Mouse (Mus musculus) ZHBTc4 (cell line): ENCODE measurements around the gene Cd72.

Experiments used
- DNase-seq: peaks from one replicate; pipeline ENCODE4 v3.0.0-alpha.2; 2011; ENCODE audit warnings: low read depth, low spot score

Gene Cd72

GRCm38 (mm10) chr4:43454041-43454836, at the start of gene Cd72:
Gene Cd72 (minus strand): TSS chr4:43454628.
- DNase-seq: no peak

- no peak for DNase-seq
Observed at GRCm38 (mm10) chr4:43503506-43503905, 49.1 kb upstream of the Cd72 start.

DNA sequence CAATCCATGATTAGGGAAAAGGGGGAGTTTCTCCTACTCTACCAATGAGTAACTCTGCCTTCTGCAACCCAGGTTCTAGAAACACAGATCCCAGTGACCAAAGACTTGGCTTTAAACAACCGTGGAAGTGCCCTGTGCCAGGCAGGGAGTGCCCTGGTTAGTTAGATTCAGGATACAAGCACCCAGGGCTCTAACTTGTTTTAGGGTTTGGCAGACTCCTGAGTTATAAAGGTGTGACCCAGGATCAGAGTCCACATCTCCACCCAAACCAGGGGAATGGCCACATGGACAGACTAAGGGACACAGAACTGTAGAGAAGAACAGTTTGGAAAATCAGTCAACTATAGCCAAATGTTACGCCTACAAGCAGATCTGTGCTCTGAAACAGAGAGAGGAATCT, 48.6 kb upstream of the Cd72 start:
- DNase-seq: no peak

DNA sequence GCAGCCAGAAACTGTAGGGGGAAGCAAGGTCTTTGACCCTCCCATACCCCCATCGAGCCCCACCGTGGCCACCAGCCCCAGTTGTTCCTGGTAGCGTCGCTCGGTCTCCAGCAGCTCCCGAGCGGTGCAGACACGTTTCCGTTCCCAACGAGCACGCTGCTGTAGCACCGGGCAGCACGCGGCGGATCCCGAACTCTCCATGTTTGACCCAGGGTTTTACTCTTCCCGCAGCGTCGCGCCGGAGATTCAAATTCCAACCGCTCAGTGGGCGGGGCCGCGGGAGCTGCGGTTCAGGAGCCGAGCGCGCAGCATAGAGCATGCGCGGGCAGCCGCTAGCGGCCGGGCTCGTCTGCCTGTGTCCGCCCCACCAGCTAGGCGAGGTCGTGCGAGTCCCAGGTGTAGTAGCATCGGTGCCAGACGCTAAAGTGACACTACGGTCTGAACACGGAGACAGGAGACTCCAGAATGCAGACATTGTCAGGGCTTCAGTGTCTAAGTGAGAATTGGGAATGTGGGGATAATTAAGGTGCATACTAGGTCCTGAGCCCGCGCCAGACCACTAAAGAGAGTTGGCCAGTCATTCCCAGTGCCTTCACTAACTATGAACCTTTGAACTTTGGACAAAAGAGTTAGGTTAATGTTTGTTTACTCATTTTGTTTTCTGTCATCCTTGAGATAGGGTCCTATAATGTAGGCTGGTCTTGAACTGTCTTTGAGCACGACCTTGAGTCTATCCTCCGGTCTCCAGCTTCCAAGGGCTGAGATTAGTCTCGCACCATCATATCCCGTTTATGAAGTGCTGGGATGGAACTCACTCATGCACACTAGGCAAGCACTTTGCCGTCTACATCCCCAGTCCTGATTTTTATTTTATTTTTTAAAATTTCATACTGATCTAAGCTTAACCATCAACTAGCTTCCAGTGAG, 45.2 kb upstream of the Cd72 start, which contains the start of gene Arhgef39:
Gene Arhgef39, minus strand, starts transcription at position 289 of the 927 bp plus-strand sequence.
- DNase-seq: peak; percentile 95

GRCm38 (mm10) chr4:43498983-43499382, 44.6 kb upstream of the Cd72 start:
- peak; percentile 81 for DNase-seq

DNA sequence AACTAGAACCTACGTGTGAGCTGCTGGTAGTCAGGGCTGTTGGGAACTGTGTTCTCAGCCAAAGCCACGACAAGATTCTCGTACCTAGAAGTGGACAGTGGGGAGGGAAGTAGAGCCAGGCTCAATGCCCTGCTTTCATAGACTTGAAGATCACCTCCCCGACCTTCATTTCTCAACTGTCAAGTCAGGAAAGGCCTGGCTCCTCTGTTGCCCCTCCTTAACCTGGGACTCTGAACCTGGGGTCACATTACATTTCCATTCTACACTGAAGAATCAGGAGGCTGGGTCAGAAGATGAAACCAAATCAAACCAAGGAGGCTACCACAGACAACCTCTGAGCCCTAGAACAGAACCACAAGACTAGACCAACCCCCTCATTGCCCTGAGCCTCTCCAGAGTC, 43.5 kb upstream of the Cd72 start:
- DNase-seq: no peak

- no peak for DNase-seq
Observed at GRCm38 (mm10) chr4:43497405-43497804, 43.0 kb upstream of the Cd72 start.

DNA sequence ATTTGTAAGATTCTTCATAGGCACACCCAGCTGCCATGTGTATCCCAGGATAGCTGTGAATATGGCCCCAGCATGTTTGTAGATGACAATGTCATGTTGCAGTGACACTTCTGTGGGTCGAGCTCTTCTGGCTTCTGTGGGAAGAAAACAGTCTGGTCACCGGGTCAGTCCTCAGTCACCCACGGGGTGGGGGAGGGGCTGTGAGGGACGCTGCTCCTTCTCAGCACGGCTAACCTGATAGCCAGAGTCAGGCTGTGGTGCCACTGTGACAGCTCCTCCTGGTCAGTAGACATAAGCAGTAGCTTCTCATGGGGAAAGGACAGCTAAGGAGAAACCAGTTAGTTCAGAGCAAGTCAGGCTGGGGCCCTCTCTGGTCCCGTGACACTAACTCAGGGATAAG, 42.2 kb upstream of the Cd72 start:
- no peak for DNase-seq

DNA sequence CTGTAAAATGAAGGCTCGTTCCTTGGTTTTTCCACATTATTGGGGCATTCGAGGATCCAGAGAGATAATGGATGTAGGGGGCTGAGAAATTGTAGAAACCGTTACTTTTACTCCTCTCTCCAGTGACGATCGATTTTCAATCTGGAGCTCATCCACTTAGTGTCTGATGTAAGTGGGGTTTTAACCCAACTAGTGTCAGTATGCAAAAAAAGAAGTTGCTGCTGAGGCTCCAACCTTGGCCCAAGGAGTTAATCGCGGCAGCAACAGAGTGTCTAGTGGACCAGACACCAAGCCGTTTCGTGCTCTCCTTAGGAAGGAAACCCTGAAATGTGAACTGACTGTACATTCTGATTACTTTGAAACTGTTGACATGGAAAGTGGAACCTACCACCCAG, 39.4 kb upstream of the Cd72 start:
- no peak for DNase-seq

DNA sequence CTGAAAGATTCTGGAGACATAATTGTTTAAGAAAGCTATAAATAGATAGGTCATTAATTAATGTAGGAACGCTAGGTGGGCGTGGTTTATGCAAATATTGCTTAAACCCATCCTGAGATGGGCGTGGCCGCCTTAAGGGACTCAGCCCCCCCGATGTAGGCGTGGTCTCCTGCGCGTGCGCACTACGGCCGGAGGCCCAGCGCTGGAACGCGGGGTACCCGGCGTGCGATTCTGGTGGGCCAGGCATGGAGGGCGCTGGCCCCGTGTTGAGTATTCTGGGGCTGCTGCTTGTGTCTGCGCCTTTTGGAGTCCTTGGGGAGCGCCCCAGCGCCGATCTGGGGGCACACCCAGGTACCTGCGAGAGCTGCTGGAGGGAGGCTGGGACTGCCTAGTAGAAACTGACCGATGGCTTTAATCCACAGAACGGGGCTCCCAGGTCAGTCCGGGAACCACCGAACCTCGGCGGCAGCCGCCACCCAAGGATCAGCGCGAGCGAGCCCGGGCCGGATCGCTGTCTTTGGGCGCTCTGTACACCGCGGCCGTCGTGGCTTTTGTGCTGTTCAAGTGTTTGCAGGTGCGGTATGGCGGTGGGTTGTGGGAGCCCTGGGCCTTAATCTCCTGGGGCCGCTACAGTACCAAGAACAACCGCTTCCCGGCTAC, 38.9 kb upstream of the Cd72 start:
- peak; percentile 92 for DNase-seq

DNA sequence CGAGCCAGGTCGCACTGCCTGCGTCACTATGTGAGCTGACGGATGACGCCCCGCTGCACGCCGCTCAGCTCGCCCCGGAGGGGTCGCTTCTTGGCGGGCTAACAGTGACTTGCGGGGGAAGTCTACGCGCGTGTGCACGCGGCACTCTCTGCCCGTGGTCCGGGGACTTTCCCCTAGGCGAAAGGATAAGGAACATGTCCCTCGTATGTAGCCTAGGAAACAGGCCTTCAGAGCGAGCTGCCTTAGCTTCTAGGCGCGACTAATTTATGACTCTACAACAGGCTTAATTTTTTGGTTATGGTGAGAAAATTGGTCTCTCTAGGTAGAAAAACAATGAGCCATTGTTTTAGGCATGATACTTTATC, 38.4 kb upstream of the Cd72 start, which contains the start of gene Ccdc107:
Gene Ccdc107, plus strand, starts transcription at position 80 of the 365 bp plus-strand sequence.
- DNase-seq: peak; percentile 99

DNA sequence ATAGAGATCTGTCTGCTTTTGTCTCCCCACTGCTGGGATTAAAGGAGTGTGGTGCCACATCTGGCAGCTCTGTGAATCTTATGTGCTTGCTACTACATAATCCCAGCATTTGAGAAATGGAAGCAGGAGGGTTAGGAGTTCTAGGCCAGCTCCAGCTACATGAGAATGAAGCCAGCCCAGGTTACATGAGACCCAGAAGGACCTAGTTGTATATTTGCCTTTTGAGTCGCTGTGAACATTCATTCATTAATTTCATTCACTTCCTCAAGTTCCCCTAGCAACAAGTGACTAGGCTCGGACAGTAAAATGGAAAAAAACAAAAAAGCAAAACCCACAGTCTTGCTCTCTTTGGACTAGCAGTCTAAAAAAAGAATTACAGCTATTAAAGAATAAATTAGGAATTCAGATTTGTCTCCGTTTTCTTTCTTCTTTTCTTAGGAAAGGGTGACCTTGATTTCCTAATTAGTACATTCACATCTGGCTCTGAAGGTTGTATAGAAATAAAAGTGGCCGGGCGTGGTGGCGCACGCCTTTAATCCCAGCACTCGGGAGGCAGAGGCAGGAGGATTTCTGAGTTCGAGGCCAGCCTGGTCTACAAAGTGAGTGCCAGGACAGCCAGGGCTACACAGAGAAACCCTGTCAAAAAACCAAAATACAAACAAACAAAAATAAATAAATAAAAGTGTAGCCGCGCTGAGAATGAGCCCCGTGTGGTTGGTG, 37.8 kb upstream of the Cd72 start:
- DNase-seq: peak; percentile 42

DNA sequence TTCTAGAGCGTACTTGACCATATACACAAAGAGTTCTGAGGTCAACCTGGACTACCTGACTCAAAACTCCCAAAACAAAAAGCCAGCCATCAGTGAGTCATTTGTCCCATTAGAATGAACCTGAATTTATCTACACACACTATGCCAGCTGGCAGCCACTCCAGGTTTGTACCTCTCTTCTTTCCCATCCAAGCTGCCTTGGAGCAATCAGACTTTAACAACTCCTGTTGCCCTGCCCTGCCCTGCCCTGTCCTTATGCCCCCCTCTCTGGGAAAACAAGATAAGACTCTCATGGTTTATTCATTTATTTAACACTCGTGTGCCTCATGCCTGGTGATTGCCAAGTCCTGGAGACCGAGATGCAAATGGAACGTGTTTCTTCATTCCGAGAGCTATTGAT, 36.4 kb upstream of the Cd72 start:
- DNase-seq: no peak

DNA sequence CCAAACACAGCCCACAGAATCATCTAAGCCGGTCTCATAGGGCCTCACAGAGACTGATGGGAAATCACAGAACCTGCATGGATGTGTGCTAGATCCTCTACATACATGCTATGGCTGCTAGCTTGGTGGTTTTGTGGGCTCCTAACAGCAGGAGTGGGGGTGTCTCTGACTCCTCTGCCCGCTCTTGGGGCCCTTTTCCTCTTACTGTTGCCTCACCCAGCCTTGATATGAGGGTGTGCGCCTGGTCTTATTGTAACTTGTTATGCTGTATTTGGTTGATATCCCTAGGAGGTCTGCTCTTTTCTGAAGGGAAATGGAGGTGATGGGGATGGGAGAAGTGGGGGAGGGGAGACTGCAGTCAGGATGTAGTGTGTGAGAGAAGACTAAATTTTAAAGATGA, 35.2 kb upstream of the Cd72 start:
- DNase-seq: no peak

GRCm38 (mm10) chr4:43485666-43486065, 31.2 kb upstream of the Cd72 start:
- peak; percentile 65 for DNase-seq

DNA sequence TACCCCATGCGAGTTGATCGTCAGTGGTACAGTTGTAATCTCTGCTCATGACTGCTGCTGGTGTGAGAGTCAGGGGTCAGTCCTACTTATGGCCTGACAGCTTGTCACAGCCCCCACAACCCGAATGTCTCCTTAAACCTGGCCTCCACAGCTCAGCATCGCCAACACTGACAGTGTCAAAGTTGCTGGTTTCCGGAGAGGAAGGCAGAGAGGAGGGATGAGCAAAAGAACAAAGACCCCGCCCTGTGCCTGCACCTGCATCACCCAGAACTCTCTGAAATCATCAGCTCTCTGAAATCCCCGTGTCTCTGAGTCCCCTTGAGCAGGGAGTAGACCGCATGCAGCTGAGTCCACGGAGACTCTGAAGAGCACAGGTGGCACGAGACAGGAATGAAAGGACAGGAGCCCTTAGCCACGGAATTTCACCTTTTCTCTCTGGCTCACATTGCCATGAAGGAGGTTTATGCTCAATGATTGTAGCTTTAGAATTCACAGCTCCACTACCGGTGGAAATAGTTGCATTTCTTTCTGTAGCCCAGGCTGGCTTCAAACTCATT, 29.2 kb upstream of the Cd72 start, which contains the start of gene Sit1:
Gene Sit1, minus strand, starts transcription at position 200 of the 557 bp plus-strand sequence.
- no peak for DNase-seq

- no peak for DNase-seq
Observed at GRCm38 (mm10) chr4:43482591-43482990, 28.2 kb upstream of the Cd72 start.

DNA sequence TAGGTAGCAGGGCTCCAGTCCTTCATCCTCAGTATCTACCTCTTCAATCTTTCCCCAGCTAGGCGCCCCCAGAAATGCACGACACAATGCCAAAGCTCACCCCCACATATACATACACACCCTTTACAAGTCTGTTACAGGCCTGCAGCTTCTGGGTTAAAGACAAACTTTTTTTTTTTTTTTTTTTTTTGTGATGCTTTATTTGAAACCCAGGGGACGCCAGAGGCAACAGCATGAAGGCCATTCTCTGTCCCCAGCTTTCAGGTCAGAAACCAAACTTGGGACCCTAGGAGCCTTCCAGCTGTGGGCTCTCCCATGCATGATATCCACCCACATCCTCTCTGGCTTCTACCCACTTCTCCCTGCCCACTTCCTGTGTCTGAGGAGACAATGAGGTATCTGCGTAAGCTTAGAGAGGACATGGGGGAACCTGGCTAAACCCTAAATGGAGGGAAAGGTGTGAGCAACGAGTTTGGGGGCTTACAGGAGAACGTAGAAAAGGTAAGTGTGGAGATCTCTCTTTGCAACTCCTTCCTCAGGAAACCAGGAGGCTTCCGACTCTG, 27.5 kb upstream of the Cd72 start:
- no peak for DNase-seq

GRCm38 (mm10) chr4:43480985-43481384, 26.6 kb upstream of the Cd72 start:
- no peak for DNase-seq
